Mouse (Mus musculus) stomach, postnatal 0 days (tissue): Measurements from ENCODE around the gene Elp5.

Experiments used
- CTCF ChIP-seq: IDR thresholded peaks from 2 replicates; pipeline ENCODE4 v1.5.1; 2016; ENCODE audit warnings: antibody characterized with exemption, low read depth, mild to moderate bottlenecking, moderate library complexity
- EP300 ChIP-seq: optimal IDR thresholded peaks from 2 replicates; pipeline ENCODE3; 2016; ENCODE audit warnings: antibody characterized with exemption

DNA sequence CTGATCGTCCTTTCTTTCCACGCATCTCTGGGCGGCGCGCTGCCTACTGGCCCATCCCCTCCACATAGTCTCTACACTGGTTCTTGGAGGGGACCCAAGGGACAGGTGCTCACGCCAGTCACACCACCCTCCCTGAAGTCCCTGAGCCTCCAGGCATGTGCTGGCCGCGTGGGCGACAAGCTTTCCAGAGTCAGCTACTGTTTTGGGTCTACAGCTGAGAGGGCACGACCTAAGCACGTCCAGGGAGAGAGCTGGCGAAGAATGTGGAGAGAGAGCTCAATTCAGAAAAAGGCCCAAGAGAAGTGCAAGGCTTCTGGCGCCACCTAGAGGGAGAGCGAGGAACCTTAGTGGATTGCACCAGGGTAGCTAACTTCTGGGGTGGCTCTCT, 33.6 kb downstream of the Elp5 start:
- TF ChIP-seq EP300: no peak
- TF ChIP-seq CTCF: peak; percentile 97
